31 mouse cellular contexts compared by ENCODE assay signal in the genomic region with DNA sequence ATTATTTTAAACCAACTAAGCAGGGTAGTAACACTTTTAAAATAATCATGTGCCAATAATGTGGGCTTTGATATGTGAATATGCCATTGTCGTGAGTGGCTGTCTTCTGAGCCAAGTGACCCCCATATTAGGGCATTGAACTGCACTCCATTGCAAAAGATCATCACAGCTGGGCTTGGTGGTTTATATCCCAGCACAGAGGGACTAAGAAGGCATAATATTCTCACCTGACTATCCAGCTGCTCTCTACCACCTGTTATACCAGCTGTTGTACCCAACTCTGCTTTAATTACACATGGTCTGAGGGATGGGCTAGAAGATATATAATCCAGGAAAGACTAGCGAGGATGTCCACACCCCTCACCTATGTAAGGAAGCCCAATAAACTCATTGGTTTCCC.
"Had no signal": no experiment of that assay in that cellular context is flagged by ENCODE, and none has a peak within 500 bp of the region (broad histone marks: within the 10 kb centered on the region; RNA-seq: fewer than 3 reads in every experiment).

No protein-coding gene starts in this region.

- H3K27ac ChIP-seq: limb, embryonic 10.5 days; limb, embryonic 12.5 days; limb, embryonic 13.5 days; limb, embryonic 15.5 days; liver, embryonic 12.5 days; liver, embryonic 13.5 days; liver, embryonic 14.5 days; liver, embryonic 15.5 days; lung, embryonic 15.5 days; macrophage; midbrain, embryonic 10.5 days; midbrain, embryonic 12.5 days; midbrain, embryonic 13.5 days; midbrain, embryonic 15.5 days; neural tube, embryonic 12.5 days had no signal

- H3K4me2 ChIP-seq: limb, embryonic 12.5 days; limb, embryonic 13.5 days; limb, embryonic 15.5 days; liver, embryonic 11.5 days; liver, embryonic 12.5 days; liver, embryonic 13.5 days; liver, embryonic 15.5 days; lung, embryonic 14.5 days; lung, embryonic 15.5 days; midbrain, embryonic 11.5 days; midbrain, embryonic 12.5 days; midbrain, embryonic 13.5 days; midbrain, embryonic 15.5 days; neural tube, embryonic 12.5 days had no signal

- ATAC-seq: liver, embryonic 12.5 days; liver, postnatal 0 days; lung, postnatal 0 days; midbrain, embryonic 13.5 days; midbrain, embryonic 15.5 days; midbrain, embryonic 16.5 days had no signal

- H3K27me3 ChIP-seq: limb, embryonic 12.5 days; limb, embryonic 13.5 days; limb, embryonic 15.5 days; liver, embryonic 12.5 days; liver, embryonic 13.5 days; liver, embryonic 15.5 days; lung, embryonic 15.5 days; megakaryocyte, embryonic 14.5 days; midbrain, embryonic 12.5 days; midbrain, embryonic 13.5 days; midbrain, embryonic 15.5 days; neural tube, embryonic 12.5 days had no signal

- H3K36me3 ChIP-seq: limb, embryonic 10.5 days; limb, embryonic 12.5 days; limb, embryonic 13.5 days; limb, embryonic 15.5 days; liver, embryonic 12.5 days; liver, embryonic 13.5 days; liver, embryonic 15.5 days; lung, embryonic 15.5 days; midbrain, embryonic 10.5 days; midbrain, embryonic 12.5 days; midbrain, embryonic 13.5 days; midbrain, embryonic 15.5 days; neural tube, embryonic 12.5 days had no signal

- H3K9me3 ChIP-seq: limb, embryonic 10.5 days; limb, embryonic 12.5 days; limb, embryonic 13.5 days; limb, embryonic 15.5 days; liver, embryonic 12.5 days; liver, embryonic 13.5 days; liver, embryonic 15.5 days; lung, embryonic 15.5 days; megakaryocyte, embryonic 14.5 days; midbrain, embryonic 10.5 days; midbrain, embryonic 12.5 days; midbrain, embryonic 13.5 days; midbrain, embryonic 15.5 days; neural tube, embryonic 12.5 days had no signal

- H3K4me1 ChIP-seq: limb, embryonic 13.5 days; limb, embryonic 15.5 days; lung, embryonic 15.5 days; neural tube, embryonic 12.5 days had no signal

- H3K4me3 ChIP-seq: limb, embryonic 10.5 days; limb, embryonic 12.5 days; limb, embryonic 13.5 days; limb, embryonic 15.5 days; liver, embryonic 12.5 days; liver, embryonic 13.5 days; liver, embryonic 15.5 days; lung, embryonic 15.5 days; megakaryocyte, embryonic 14.5 days; midbrain, embryonic 10.5 days; midbrain, embryonic 12.5 days; midbrain, embryonic 13.5 days; midbrain, embryonic 15.5 days; neural tube, embryonic 12.5 days had no signal

- DNase-seq: left cerebral cortex, postnatal 4 days; liver; liver, embryonic 13.5 days; liver, postnatal 0 days; lung, adult 18-20 months; lung, adult 2 months; lung, embryonic 14.5 days; lung, postnatal 10 days; lung, postnatal 14 days; lung, postnatal 36 days; lung, postnatal 4 days; midbrain, embryonic 14.5 days had no signal

- H3K9ac ChIP-seq: limb, embryonic 12.5 days; limb, embryonic 13.5 days; limb, embryonic 15.5 days; liver, embryonic 12.5 days; liver, embryonic 13.5 days; liver, embryonic 14.5 days; liver, embryonic 15.5 days; liver, postnatal 0 days; lung, embryonic 14.5 days; lung, embryonic 15.5 days; midbrain, embryonic 12.5 days; midbrain, embryonic 13.5 days; midbrain, embryonic 15.5 days; neural tube, embryonic 12.5 days had no signal
